Mouse (Mus musculus): ENCODE measurements around the gene Serbp1.

- no peak for TF ChIP-seq USF2 (IDR thresholded peaks at IDR 0.05; ENCODE audit: borderline replicate concordance in 1 of 2, insufficient read depth in 1 of 2, low read depth in 1 of 2, low read length in 2 of 2)
- no peak; the same call in 1 of the 2 replicates for TF ChIP-seq ELF1 (IDR thresholded peaks at IDR 0.05; ENCODE audit: low read depth, low read length)
- TF ChIP-seq EP300 (IDR thresholded peaks at IDR 0.05; ENCODE audit: low read depth in 1 of 2, low read length in 2 of 2): no peak
These were observed 28.2 kb downstream of the Serbp1 start for GRCm38 (mm10) chr6:67266159-67266657.

Measured in MEL (cell line).